Mouse (Mus musculus) embryonic facial prominence, embryonic 11.5 days (tissue): Measurements from ENCODE around the gene Comp. TPM values are rescaled to one million over a fixed set of nuclear protein-coding genes. Genes with fewer than 3 reads are reported as not detected.

Experiments
- ATAC-seq: fragments of 200-750 bp; cut with Nextera tagmentation; replicated peaks from 2 replicates; pipeline ENCODE4 v1.8.0; 2017; ENCODE audit warnings: low read depth; ENCODE audit not compliant: insufficient number of reproducible peaks, low FRiP score, low TSS enrichment
- DNase-seq: peaks from one replicate; pipeline ENCODE4 v3.0.0-alpha.2; 2015; ENCODE audit warnings: low spot score
- H3K27ac ChIP-seq: fragments of 300-500 bp; sonication (generic); replicated peaks from 2 replicates; pipeline ENCODE4 v1.5.1; 2014; ENCODE audit warnings: mild to moderate bottlenecking, low read depth, low read length, control low read depth
- H3K27me3 ChIP-seq: fragments of 300-500 bp; sonication (generic); 2 replicates; pipeline ENCODE4 v1.6.1; 2014; ENCODE audit warnings: mild to moderate bottlenecking, low read length, moderate library complexity, mixed read lengths; ENCODE audit not compliant: control insufficient read depth, insufficient read depth
- H3K36me3 ChIP-seq: fragments of 300-500 bp; sonication (generic); replicated peaks from 2 replicates; pipeline ENCODE4 v1.6.1; 2014; ENCODE audit warnings: low read depth, mild to moderate bottlenecking, low read length, moderate library complexity, mixed read lengths; ENCODE audit not compliant: control insufficient read depth, insufficient read depth
- H3K4me1 ChIP-seq: fragments of 300-500 bp; sonication (generic); 2 replicates; pipeline ENCODE4 v1.6.1; 2014; ENCODE audit warnings: low read length, mixed read lengths; ENCODE audit not compliant: control insufficient read depth, insufficient read depth
- H3K4me2 ChIP-seq: fragments of 300-500 bp; sonication (generic); 2 replicates; pipeline ENCODE4 v1.6.1; 2014; ENCODE audit warnings: low read depth, mild to moderate bottlenecking, control low read depth, low read length, moderate library complexity
- H3K4me3 ChIP-seq: fragments of 300-500 bp; sonication (generic); 2 replicates; pipeline ENCODE4 v1.5.1; 2014; ENCODE audit warnings: low read depth, low read length, control low read depth
- H3K9ac ChIP-seq: fragments of 300-500 bp; sonication (generic); replicated peaks from 2 replicates; pipeline ENCODE4 v1.6.1; 2014; ENCODE audit warnings: mild to moderate bottlenecking, control low read depth, low read length
- H3K9me3 ChIP-seq: fragments of 300-500 bp; sonication (generic); replicated peaks from 2 replicates; pipeline ENCODE4 v1.6.1; 2016; ENCODE audit warnings: mild to moderate bottlenecking, low read length, inconsistent platforms, mixed read lengths; ENCODE audit not compliant: control insufficient read depth
- WGBS: fragments of 180-500 bp; shearing (Covaris S2); extraction: QIAGEN DNeasy Blood & Tissue Kit; methylation state at CpG from one replicate; pipeline ENCODE4 v1.1.7; 2014; 5-methylcytosine and 5-hydroxymethylcytosine counted together
- polyA plus RNA-seq: library from polyadenylated mRNA; unstranded; fragments of >200 nt; fragmentation: Nextera tagmentation; extraction: Ambion mirVana; gene quantifications from 2 replicates; pipeline ENCODE4 v1.2.1, GENCODE M21; 2014

Gene Comp
- polyA plus RNA-seq, 1 experiment from 2014 or later, result 0.17 TPM

GRCm38 (mm10) chr8:70347443-70347842 lies 25.9 kb upstream of the Comp start:
- Histone ChIP-seq H3K4me2 (no peak overlapping the region), H3K4me1 (peaks cover 9% of the 10 kb centered on the region), H3K27ac (no peak overlapping the region), H3K9ac (no peak overlapping the region), H3K4me3 (no peak overlapping the region), H3K9me3 (no peaks in the 10 kb centered on the region), H3K36me3 (no peaks in the 10 kb centered on the region; the same call in 1 of the 2 replicates), H3K27me3 (no peaks in the 10 kb centered on the region)
- no peak for ATAC-seq
- WGBS, result 79% methylated on average over 4 of the region's 4 CpGs
- DNase-seq, result no peak

GRCm38 (mm10) chr8:70347860-70348420 lies 25.4 kb upstream of the Comp start:
- Histone ChIP-seq H3K9ac (no peak overlapping the region), H3K4me2 (no peak overlapping the region), H3K27me3 (no peaks in the 10 kb centered on the region), H3K9me3 (no peaks in the 10 kb centered on the region), H3K27ac (no peak overlapping the region), H3K4me1 (peaks cover 9% of the 10 kb centered on the region), H3K4me3 (no peak overlapping the region), H3K36me3 (no peaks in the 10 kb centered on the region; the same call in 1 of the 2 replicates)
- no peak for ATAC-seq
- no peak for DNase-seq
- WGBS, result 73% methylated on average over 1 of the region's 1 CpGs

GRCm38 (mm10) chr8:70351035-70351999 lies 22.0 kb upstream of the Comp start:
- Histone ChIP-seq H3K9me3 (no peaks in the 10 kb centered on the region), H3K36me3 (no peaks in the 10 kb centered on the region; the same call in 1 of the 2 replicates), H3K9ac (peak overlapping the region; percentile 97), H3K4me2 (peak overlapping the region; percentile 95), H3K27me3 (no peaks in the 10 kb centered on the region), H3K4me1 (peaks cover 8% of the 10 kb centered on the region), H3K4me3 (peak overlapping the region; percentile 100), H3K27ac (no peak overlapping the region)
- peak; percentile 32 for DNase-seq
- WGBS, result 55% methylated on average over 15 of the region's 15 CpGs
- ATAC-seq, result no peak

GRCm38 (mm10) chr8:70352000-70352384 lies 21.4 kb upstream of the Comp start:
- Histone ChIP-seq H3K4me2 (peak overlapping the region; percentile 95), H3K4me1 (peaks cover 8% of the 10 kb centered on the region), H3K27me3 (no peaks in the 10 kb centered on the region), H3K4me3 (peak overlapping the region; percentile 100), H3K9me3 (no peaks in the 10 kb centered on the region), H3K36me3 (no peaks in the 10 kb centered on the region; the same call in 1 of the 2 replicates), H3K27ac (no peak overlapping the region), H3K9ac (peak overlapping the region; percentile 97)
- no peak for ATAC-seq
- 19% methylated on average over 3 of the region's 3 CpGs for WGBS
- DNase-seq, result no peak

- H3K9me3 ChIP-seq, result no peaks in the 10 kb centered on the region
- ATAC-seq (peak; percentile 16; the same call in 1 of the 2 replicates), DNase-seq (peak; percentile 29)
- peak overlapping the region; percentile 97 for H3K9ac ChIP-seq
- H3K27me3 ChIP-seq, result no peaks in the 10 kb centered on the region
- peak overlapping the region; percentile 100 for H3K4me3 ChIP-seq
- peaks cover 8% of the 10 kb centered on the region for H3K4me1 ChIP-seq
- H3K27ac ChIP-seq, result peak overlapping the region; percentile 81
- WGBS, result under 1% methylated on average over 50 of the region's 64 CpGs
- H3K36me3 ChIP-seq, result no peaks in the 10 kb centered on the region; the same call in 1 of the 2 replicates
- H3K4me2 ChIP-seq, result peak overlapping the region; percentile 95
These were observed 20.7 kb upstream of the Comp start for GRCm38 (mm10) chr8:70352657-70353151.

GRCm38 (mm10) chr8:70353194-70353817 lies 20.1 kb upstream of the Comp start, which contains the start of gene Upf1:
Gene Upf1, minus strand, starts transcription at chr8:70353278.
- H3K9ac ChIP-seq, result peak within 1 kb of the TSS; percentile 97
- under 1% methylated on average over 45 of the region's 69 CpGs for WGBS
- peaks cover 8% of the 10 kb centered on the region for H3K4me1 ChIP-seq

GRCm38 (mm10) chr8:70354004-70354403 lies 19.4 kb upstream of the Comp start:
- H3K27ac ChIP-seq, result no peak overlapping the region
- peaks cover 8% of the 10 kb centered on the region for H3K4me1 ChIP-seq
- H3K4me3 ChIP-seq, result peak overlapping the region; percentile 100
- no peaks in the 10 kb centered on the region for H3K27me3 ChIP-seq
- H3K36me3 ChIP-seq, result no peaks in the 10 kb centered on the region; the same call in 1 of the 2 replicates
- 61% methylated on average over 4 of the region's 4 CpGs for WGBS
- H3K9me3 ChIP-seq, result no peaks in the 10 kb centered on the region
- H3K9ac ChIP-seq, result peak overlapping the region; percentile 61
- peak overlapping the region; percentile 60 for H3K4me2 ChIP-seq
- ATAC-seq (no peak), DNase-seq (no peak)

More at GRCm38 (mm10) chr8:70353194-70353817, 20.1 kb upstream of the Comp start, which contains the start of gene Upf1:
- DNase-seq, result peak; percentile 99
- Histone ChIP-seq H3K4me3 (peak within 1 kb of the TSS; percentile 100), H3K36me3 (no peaks in the 10 kb centered on the region; the same call in 1 of the 2 replicates), H3K4me2 (peak within 1 kb of the TSS; percentile 95), H3K27ac (peak within 1 kb of the TSS; percentile 81), H3K27me3 (no peaks in the 10 kb centered on the region), H3K9me3 (no peaks in the 10 kb centered on the region)
- peak; percentile 76 for ATAC-seq
